Mouse (Mus musculus): ENCODE measurements around the gene Slc7a14.

Slc7a14 gene

GRCm38 (mm10) chr3:31205167-31205566 is 105.0 kb downstream of the Slc7a14 start:
- no peak for DNase-seq

- no peak for DNase-seq
These were observed 106.2 kb downstream of the Slc7a14 start for GRCm38 (mm10) chr3:31203947-31204346.

- no peak for DNase-seq
These were observed 110.9 kb downstream of the Slc7a14 start for GRCm38 (mm10) chr3:31199162-31199877.

- DNase-seq = no peak
These were observed 118.8 kb downstream of the Slc7a14 start for GRCm38 (mm10) chr3:31191402-31191801.

GRCm38 (mm10) chr3:31190342-31190741 is 119.8 kb downstream of the Slc7a14 start:
- no peak for DNase-seq

GRCm38 (mm10) chr3:31166365-31166871 is 143.8 kb downstream of the Slc7a14 start:
- DNase-seq = no peak

GRCm38 (mm10) chr3:31165803-31166202 is 144.4 kb downstream of the Slc7a14 start:
- no peak for DNase-seq

GRCm38 (mm10) chr3:31162860-31163259 is 147.3 kb downstream of the Slc7a14 start:
- DNase-seq = no peak

- no peak for DNase-seq
These were observed 148.8 kb downstream of the Slc7a14 start for GRCm38 (mm10) chr3:31161336-31161735.

- DNase-seq = no peak
These were observed 150.1 kb downstream of the Slc7a14 start for GRCm38 (mm10) chr3:31160046-31160445.

- DNase-seq = no peak
These were observed 152.4 kb downstream of the Slc7a14 start for GRCm38 (mm10) chr3:31157776-31158175.

- no peak for DNase-seq
These were observed 154.1 kb downstream of the Slc7a14 start for GRCm38 (mm10) chr3:31156126-31156525.

Data from kidney, adult 8-10 months (tissue).